Mouse (Mus musculus) embryonic facial prominence, embryonic 11.5 days (tissue): Measurements from ENCODE around the gene Rassf3. TPM values are rescaled to one million over a fixed set of nuclear protein-coding genes. Genes with fewer than 3 reads are reported as not detected.

Experiments
- ATAC-seq: fragments of 200-750 bp; cut with Nextera tagmentation; replicated peaks from 2 replicates; pipeline ENCODE4 v1.8.0; 2017; ENCODE audit warnings: low read depth; ENCODE audit not compliant: insufficient number of reproducible peaks, low FRiP score, low TSS enrichment
- DNase-seq: peaks from one replicate; pipeline ENCODE4 v3.0.0-alpha.2; 2015; ENCODE audit warnings: low spot score
- H3K27ac ChIP-seq: fragments of 300-500 bp; sonication (generic); replicated peaks from 2 replicates; pipeline ENCODE4 v1.5.1; 2014; ENCODE audit warnings: mild to moderate bottlenecking, low read depth, low read length, control low read depth
- H3K27me3 ChIP-seq: fragments of 300-500 bp; sonication (generic); 2 replicates; pipeline ENCODE4 v1.6.1; 2014; ENCODE audit warnings: mild to moderate bottlenecking, low read length, moderate library complexity, mixed read lengths; ENCODE audit not compliant: control insufficient read depth, insufficient read depth
- H3K36me3 ChIP-seq: fragments of 300-500 bp; sonication (generic); replicated peaks from 2 replicates; pipeline ENCODE4 v1.6.1; 2014; ENCODE audit warnings: low read depth, mild to moderate bottlenecking, low read length, moderate library complexity, mixed read lengths; ENCODE audit not compliant: control insufficient read depth, insufficient read depth
- H3K4me1 ChIP-seq: fragments of 300-500 bp; sonication (generic); 2 replicates; pipeline ENCODE4 v1.6.1; 2014; ENCODE audit warnings: low read length, mixed read lengths; ENCODE audit not compliant: control insufficient read depth, insufficient read depth
- H3K4me2 ChIP-seq: fragments of 300-500 bp; sonication (generic); 2 replicates; pipeline ENCODE4 v1.6.1; 2014; ENCODE audit warnings: low read depth, mild to moderate bottlenecking, control low read depth, low read length, moderate library complexity
- H3K4me3 ChIP-seq: fragments of 300-500 bp; sonication (generic); 2 replicates; pipeline ENCODE4 v1.5.1; 2014; ENCODE audit warnings: low read depth, low read length, control low read depth
- H3K9ac ChIP-seq: fragments of 300-500 bp; sonication (generic); replicated peaks from 2 replicates; pipeline ENCODE4 v1.6.1; 2014; ENCODE audit warnings: mild to moderate bottlenecking, control low read depth, low read length
- H3K9me3 ChIP-seq: fragments of 300-500 bp; sonication (generic); replicated peaks from 2 replicates; pipeline ENCODE4 v1.6.1; 2016; ENCODE audit warnings: mild to moderate bottlenecking, low read length, inconsistent platforms, mixed read lengths; ENCODE audit not compliant: control insufficient read depth
- WGBS: fragments of 180-500 bp; shearing (Covaris S2); extraction: QIAGEN DNeasy Blood & Tissue Kit; methylation state at CpG from one replicate; pipeline ENCODE4 v1.1.7; 2014; 5-methylcytosine and 5-hydroxymethylcytosine counted together
- polyA plus RNA-seq: library from polyadenylated mRNA; unstranded; fragments of >200 nt; fragmentation: Nextera tagmentation; extraction: Ambion mirVana; gene quantifications from 2 replicates; pipeline ENCODE4 v1.2.1, GENCODE M21; 2014

Rassf3 gene
- polyA plus RNA-seq, result 20.6 and 21.4 TPM in 2 replicates

GRCm38 (mm10) chr10:121476190-121476967, at the start of gene Rassf3:
Gene Rassf3, minus strand, starts transcription at chr10:121476347.
- no peaks in the 10 kb centered on the region for H3K36me3 ChIP-seq
- H3K4me2 ChIP-seq, result peak within 1 kb of the TSS; percentile 76
- no peaks in the 10 kb centered on the region for H3K4me1 ChIP-seq
- no peaks in the 10 kb centered on the region for H3K9me3 ChIP-seq
- DNase-seq (peak; percentile 97), ATAC-seq (peak; percentile 92)
- peak within 1 kb of the TSS; percentile 43 for H3K27ac ChIP-seq
- H3K27me3 ChIP-seq, result no peaks in the 10 kb centered on the region
- H3K9ac ChIP-seq, result peak within 1 kb of the TSS; percentile 74
- under 1% methylated on average over 44 of the region's 62 CpGs for WGBS
- peak within 1 kb of the TSS; percentile 70 for H3K4me3 ChIP-seq

GRCm38 (mm10) chr10:121520923-121521585, 44.9 kb upstream of the Rassf3 start:
- Histone ChIP-seq H3K9me3 (no peaks in the 10 kb centered on the region), H3K4me1 (no peaks in the 10 kb centered on the region), H3K27ac (no peak overlapping the region), H3K36me3 (no peaks in the 10 kb centered on the region), H3K4me3 (no peak overlapping the region), H3K4me2 (no peak overlapping the region), H3K9ac (no peak overlapping the region; the same call in 1 of the 2 replicates), H3K27me3 (no peaks in the 10 kb centered on the region)
- no peak for ATAC-seq
- 27% methylated on average over 12 of the region's 12 CpGs for WGBS
- DNase-seq, result no peak

GRCm38 (mm10) chr10:121519710-121520109, 43.6 kb upstream of the Rassf3 start:
- H3K9ac ChIP-seq, result no peak overlapping the region
- H3K4me2 ChIP-seq, result no peak overlapping the region
- DNase-seq (no peak), ATAC-seq (no peak)
- H3K27ac ChIP-seq, result no peak overlapping the region
- no peak overlapping the region for H3K4me3 ChIP-seq
- H3K9me3 ChIP-seq, result no peaks in the 10 kb centered on the region
- no peaks in the 10 kb centered on the region for H3K4me1 ChIP-seq
- no peaks in the 10 kb centered on the region for H3K27me3 ChIP-seq
- WGBS, result 29% methylated on average over 2 of the region's 2 CpGs
- H3K36me3 ChIP-seq, result no peaks in the 10 kb centered on the region

- peak; percentile 37; the same call in 1 of the 2 replicates for ATAC-seq
- Histone ChIP-seq H3K9me3 (no peaks in the 10 kb centered on the region), H3K4me3 (no peak overlapping the region), H3K27ac (no peak overlapping the region), H3K9ac (peak overlapping the region; percentile 7; the same call in 1 of the 2 replicates), H3K4me1 (no peaks in the 10 kb centered on the region), H3K27me3 (no peaks in the 10 kb centered on the region), H3K4me2 (no peak overlapping the region; the same call in 1 of the 2 replicates), H3K36me3 (no peaks in the 10 kb centered on the region)
- WGBS, result 30% methylated on average over 18 of the region's 18 CpGs
- DNase-seq, result peak; percentile 92
Observed at GRCm38 (mm10) chr10:121516008-121516600, 40.0 kb upstream of the Rassf3 start.

GRCm38 (mm10) chr10:121509751-121510643, 33.9 kb upstream of the Rassf3 start:
- Histone ChIP-seq H3K36me3 (no peaks in the 10 kb centered on the region), H3K9me3 (no peaks in the 10 kb centered on the region), H3K27ac (no peak overlapping the region), H3K9ac (no peak overlapping the region), H3K4me2 (peak overlapping the region; percentile 5), H3K4me3 (no peak overlapping the region), H3K4me1 (peaks cover 17% of the 10 kb centered on the region), H3K27me3 (no peaks in the 10 kb centered on the region)
- peak; percentile 56 for ATAC-seq
- 14% methylated on average over 24 of the region's 24 CpGs for WGBS
- DNase-seq, result peak; percentile 76

- ATAC-seq, result no peak
- 89% methylated on average over 16 of the region's 16 CpGs for WGBS
- Histone ChIP-seq H3K9me3 (no peaks in the 10 kb centered on the region), H3K27me3 (no peaks in the 10 kb centered on the region), H3K4me2 (no peak overlapping the region), H3K27ac (no peak overlapping the region), H3K36me3 (no peaks in the 10 kb centered on the region), H3K9ac (no peak overlapping the region), H3K4me1 (peaks cover 17% of the 10 kb centered on the region), H3K4me3 (no peak overlapping the region)
- no peak for DNase-seq
Observed at GRCm38 (mm10) chr10:121507755-121508544, 31.8 kb upstream of the Rassf3 start.
